Mouse (Mus musculus) stomach, embryonic 15.5 days (tissue): ENCODE results near the gene Zfp85. TPM values are rescaled to one million over a fixed set of nuclear protein-coding genes. Genes with fewer than 3 reads are reported as not detected.
"Not testable (repeated sequence)": the region's sequence is repeated elsewhere in the genome, so short reads cannot be mapped to it uniquely, and the experiment has no call there.

Source experiments
- ATAC-seq: fragments of 200-750 bp; cut with Nextera tagmentation; 2 replicates; pipeline ENCODE4 v1.8.0; 2017; ENCODE audit warnings: low read depth, moderate number of reproducible peaks, moderate TSS enrichment; ENCODE audit not compliant: insufficient read depth, low FRiP score
- H3K27ac ChIP-seq: fragments of 300-500 bp; sonication (generic); 2 replicates; pipeline ENCODE4 v1.5.1; 2015; ENCODE audit warnings: mild to moderate bottlenecking, inconsistent platforms
- H3K27me3 ChIP-seq: fragments of 300-500 bp; sonication (generic); replicated peaks from 2 replicates; pipeline ENCODE4 v1.6.1; 2015; ENCODE audit warnings: inconsistent platforms
- H3K36me3 ChIP-seq: fragments of 300-500 bp; sonication (generic); 2 replicates; pipeline ENCODE4 v1.6.1; 2015; ENCODE audit warnings: inconsistent platforms
- H3K4me1 ChIP-seq: fragments of 300-500 bp; sonication (generic); 2 replicates; pipeline ENCODE4 v1.6.1; 2015; ENCODE audit warnings: inconsistent platforms
- H3K4me2 ChIP-seq: fragments of 300-500 bp; sonication (generic); 2 replicates; pipeline ENCODE4 v1.6.1; 2015; ENCODE audit warnings: mild to moderate bottlenecking, inconsistent platforms
- H3K4me3 ChIP-seq: fragments of 300-500 bp; sonication (generic); replicated peaks from 2 replicates; pipeline ENCODE4 v1.5.1; 2015; ENCODE audit warnings: inconsistent platforms
- H3K9ac ChIP-seq: fragments of 300-500 bp; sonication (generic); 2 replicates; pipeline ENCODE4 v1.6.1; 2015; ENCODE audit warnings: inconsistent platforms
- H3K9me3 ChIP-seq: fragments of 300-500 bp; sonication (generic); 2 replicates; pipeline ENCODE4 v1.6.1; 2016; ENCODE audit warnings: inconsistent platforms
- WGBS: fragments of 180-500 bp; shearing (Covaris S2); methylation state at CpG from one replicate; pipeline ENCODE4 v1.1.7; 2015; 5-methylcytosine and 5-hydroxymethylcytosine counted together
- polyA plus RNA-seq: library from polyadenylated mRNA; unstranded; fragments of >200 nt; fragmentation: Nextera tagmentation; extraction: Ambion mirVana; gene quantifications from 2 replicates; pipeline ENCODE4 v1.2.1, GENCODE M21; 2015

Gene Zfp85
- polyA plus RNA-seq, 1 experiment from 2014 or later, result 4.2 TPM

GRCm38 (mm10) chr13:67729441-67729840 lies 25.6 kb downstream of the Zfp85 start:
- WGBS, result 28% methylated on average over 4 of the region's 4 CpGs
- H3K9me3 ChIP-seq, H3K27ac ChIP-seq, H3K4me1 ChIP-seq, H3K27me3 ChIP-seq, H3K36me3 ChIP-seq: not testable (repeated sequence)
- Histone ChIP-seq H3K4me3 (peak overlapping the region; percentile 58), H3K4me2 (peak overlapping the region; percentile 65), H3K9ac (peak overlapping the region; percentile 41; the same call in 1 of the 2 replicates)
- peak; percentile 88 for ATAC-seq

- peak; percentile 87; the same call in 1 of the 2 replicates for ATAC-seq
- Histone ChIP-seq H3K9ac (peak within 1 kb of the TSS; percentile 41), H3K27ac (peak within 1 kb of the TSS; percentile 35; the same call in 1 of the 2 replicates), H3K4me1 (no peaks in the 10 kb centered on the region), H3K4me2 (peak within 1 kb of the TSS; percentile 65), H3K36me3 (no peaks in the 10 kb centered on the region), H3K4me3 (peak within 1 kb of the TSS; percentile 58), H3K27me3 (no peaks in the 10 kb centered on the region), H3K9me3 (no peaks in the 10 kb centered on the region)
- 3% methylated on average over 16 of the region's 21 CpGs for WGBS
Measured at GRCm38 (mm10) chr13:67728641-67729318, 26.2 kb downstream of the Zfp85 start, which contains the start of gene Zfp65. TSS of gene Zfp65 (minus strand) at chr13:67729173.

DNA sequence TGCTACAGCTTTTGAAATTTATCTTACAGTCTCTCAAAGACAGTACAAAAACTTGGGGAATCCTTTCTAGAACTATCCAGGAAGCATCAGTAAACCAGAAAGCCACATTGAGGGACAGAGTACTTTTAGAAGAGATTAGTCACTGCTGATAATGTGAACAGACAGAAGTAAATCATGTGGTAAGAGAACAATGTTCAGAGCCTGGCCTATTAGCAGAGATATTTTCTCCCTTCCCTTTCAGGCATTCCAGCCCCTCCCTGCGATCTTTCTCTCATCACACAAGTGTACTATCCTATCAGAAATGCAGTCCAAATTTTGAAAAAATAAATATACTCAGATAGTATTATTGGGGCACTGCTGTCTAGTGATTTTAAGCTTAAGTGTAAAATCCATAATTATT lies 26.9 kb downstream of the Zfp85 start:
- Histone ChIP-seq H3K36me3 (no peaks in the 10 kb centered on the region), H3K9me3 (no peaks in the 10 kb centered on the region), H3K9ac (no peak overlapping the region), H3K4me3 (peak overlapping the region; percentile 58), H3K27me3 (no peaks in the 10 kb centered on the region), H3K4me1 (0 out of 2 replicates have a peak, but pooled peaks cover 2% of the 10 kb centered on the region), H3K27ac (no peak overlapping the region), H3K4me2 (peak overlapping the region; percentile 65)
- ATAC-seq, result no peak
- WGBS, result 72% methylated on average over 1 of the region's 1 CpGs

- H3K4me3 ChIP-seq, H3K36me3 ChIP-seq, H3K27ac ChIP-seq, H3K4me2 ChIP-seq, H3K9me3 ChIP-seq, H3K27me3 ChIP-seq, ATAC-seq, H3K4me1 ChIP-seq, H3K9ac ChIP-seq: not testable (repeated sequence)
- WGBS, result 56% methylated on average over 2 of the region's 2 CpGs
Measured at GRCm38 (mm10) chr13:67725331-67725730, 29.7 kb downstream of the Zfp85 start.

- Histone ChIP-seq H3K27me3 (no peaks in the 10 kb centered on the region), H3K9ac (peak overlapping the region; percentile 83), H3K4me2 (peak overlapping the region; percentile 73), H3K4me3 (peak overlapping the region; percentile 85), H3K4me1 (0 out of 2 replicates have a peak, but pooled peaks cover 2% of the 10 kb centered on the region), H3K36me3 (no peaks in the 10 kb centered on the region), H3K9me3 (no peaks in the 10 kb centered on the region), H3K27ac (peak overlapping the region; percentile 62)
- 1% methylated on average over 17 of the region's 17 CpGs for WGBS
- ATAC-seq, result peak; percentile 93
Measured at GRCm38 (mm10) chr13:67723848-67724479, 31.1 kb downstream of the Zfp85 start.

Other genes with a start within 250 kb of the Zfp85 start
- gene Gm26965, start 229.1 kb downstream of the Zfp85 start, polyA plus RNA-seq, result not detected in 2 replicates
- gene Zfp87, start 229.1 kb downstream of the Zfp85 start, polyA plus RNA-seq, result 19.4 and 20.4 TPM in 2 replicates
- gene Zfp748, start 201.4 kb downstream of the Zfp85 start, polyA plus RNA-seq, result 11.8 and 11.9 TPM in 2 replicates
- 3.5 and 4.7 TPM in 2 replicates for gene Zfp729b, start 145.5 kb downstream of the Zfp85 start, polyA plus RNA-seq
- gene Gm49345, start 117.5 kb downstream of the Zfp85 start, polyA plus RNA-seq, result 0.26 TPM in 1 of 2 replicates, not detected in the other
- 2.4 and 2.7 TPM in 2 replicates for gene Zfp729a, start 117.4 kb downstream of the Zfp85 start, polyA plus RNA-seq
- gene Zfp738, start 68.2 kb downstream of the Zfp85 start, polyA plus RNA-seq, result 8.9 and 12.7 TPM in 2 replicates
- gene Zfp65, start 26.1 kb downstream of the Zfp85 start, polyA plus RNA-seq, result 5.8 and 5.9 TPM in 2 replicates
- gene Zfp493, start 24.5 kb upstream of the Zfp85 start, polyA plus RNA-seq, result 2.6 and 3.0 TPM in 2 replicates
- 6.2 and 7.5 TPM in 2 replicates for gene Zfp273, start 58.5 kb upstream of the Zfp85 start, polyA plus RNA-seq
- gene Gm10037, start 75.9 kb upstream of the Zfp85 start, polyA plus RNA-seq, result 1.8 and 1.9 TPM in 2 replicates
- 0.23 TPM in 1 of 2 replicates, not detected in the other for gene BC048507, start 108.1 kb upstream of the Zfp85 start, polyA plus RNA-seq